Mouse (Mus musculus) ES-E14 (cell line): ENCODE data around the gene Vmn1r4.

Source experiments
- CHD2 ChIP-seq: IDR thresholded peaks from 2 replicates; pipeline ENCODE4 v1.6.1; 2014; ENCODE audit warnings: mild to moderate bottlenecking, low read depth, low read length, inconsistent platforms
- HCFC1 ChIP-seq: IDR thresholded peaks from 2 replicates; pipeline ENCODE4 v1.6.1; 2012; ENCODE audit warnings: low read length, inconsistent platforms, borderline replicate concordance; ENCODE audit not compliant: insufficient read depth
- ZNF384 ChIP-seq: IDR thresholded peaks from 2 replicates; pipeline ENCODE4 v1.6.1; 2012; ENCODE audit warnings: low read depth, low read length, inconsistent platforms

- TF ChIP-seq HCFC1 (no peak), CHD2 (no peak), ZNF384 (no peak)
Observed at GRCm38 (mm10) chr6:56908912-56909311, 14.9 kb upstream of the Vmn1r4 start.
